Mouse (Mus musculus) heart, adult 2 months (tissue): ENCODE measurements at regions not wholly inside any gene's neighbourhood (a gene's known extent, or its start where the extent isn't known, plus 50 kb on each side); places are given as distances from the start of the nearest gene placed in this dataset.

ENCODE experiments used
- CTCF ChIP-seq: fragments of 200-600 bp; IDR thresholded peaks from 2 replicates; pipeline ENCODE4 v1.8.1; 2022; ENCODE audit warnings: antibody characterized with exemption, mild to moderate bottlenecking, moderate library complexity
- EP300 ChIP-seq: fragments of 200-500 bp; IDR thresholded peaks from 2 replicates; pipeline ENCODE4 v1.6.1; 2011; ENCODE audit warnings: low read depth, low read length, control low read depth; ENCODE audit not compliant: insufficient read depth
- POLR2A ChIP-seq: fragments of 200-500 bp; IDR thresholded peaks from 2 replicates; pipeline ENCODE4 v1.6.1; 2011; ENCODE audit warnings: mild to moderate bottlenecking, low read depth, low read length, control low read depth; ENCODE audit not compliant: insufficient read depth

- TF ChIP-seq CTCF: no peak
- TF ChIP-seq POLR2A: no peak
- TF ChIP-seq EP300: no peak
Observed at GRCm38 (mm10) chr6:117605685-117606084, 235.3 kb upstream of the Zfp637 start.
